Mouse (Mus musculus): Measurements from ENCODE around the gene Sf3a1. TPM values are rescaled to one million over a fixed set of nuclear protein-coding genes. Genes with fewer than 3 reads are reported as not detected.

The Sf3a1 gene
- polyA plus RNA-seq, 1 experiment from 2014 or later = 44.8 TPM

- peaks cover 19% of the 10 kb centered on the region for H3K36me3 ChIP-seq
- H3K9ac ChIP-seq = no peak overlapping the region
- no peak overlapping the region for H3K4me2 ChIP-seq
- no peak for ATAC-seq (ENCODE audit: borderline replicate concordance, extremely low read depth, low FRiP score, low TSS enrichment)
- no peaks in the 10 kb centered on the region for H3K27me3 ChIP-seq
- H3K9me3 ChIP-seq = no peaks in the 10 kb centered on the region
- H3K27ac ChIP-seq = no peak overlapping the region
- H3K4me1 ChIP-seq = peaks cover 12% of the 10 kb centered on the region; the same call in 1 of the 2 replicates
- H3K4me3 ChIP-seq = no peak overlapping the region
- WGBS = 85% methylated on average over 7 of the region's 7 CpGs
These were observed 45.8 kb downstream of the Sf3a1 start for GRCm38 (mm10) chr11:4205951-4206350.

GRCm38 (mm10) chr11:4206563-4206962, 46.4 kb downstream of the Sf3a1 start:
- no peak overlapping the region for H3K9ac ChIP-seq
- H3K4me1 ChIP-seq = peaks cover 12% of the 10 kb centered on the region; the same call in 1 of the 2 replicates
- H3K4me3 ChIP-seq = no peak overlapping the region
- H3K9me3 ChIP-seq = no peaks in the 10 kb centered on the region
- WGBS = 55% methylated on average over 6 of the region's 6 CpGs
- H3K36me3 ChIP-seq = peaks cover 20% of the 10 kb centered on the region
- no peak overlapping the region for H3K4me2 ChIP-seq
- no peak for ATAC-seq (ENCODE audit: borderline replicate concordance, extremely low read depth, low FRiP score, low TSS enrichment)
- no peaks in the 10 kb centered on the region for H3K27me3 ChIP-seq
- no peak overlapping the region for H3K27ac ChIP-seq

- Histone ChIP-seq H3K4me2 (no peak overlapping the region), H3K27ac (no peak overlapping the region), H3K36me3 (peaks cover 25% of the 10 kb centered on the region), H3K4me1 (0 out of 2 replicates have a peak, but pooled peaks cover 5% of the 10 kb centered on the region), H3K9me3 (no peaks in the 10 kb centered on the region), H3K27me3 (no peaks in the 10 kb centered on the region), H3K9ac (no peak overlapping the region), H3K4me3 (no peak overlapping the region)
- WGBS = 89% methylated on average over 9 of the region's 9 CpGs
- no peak for ATAC-seq (ENCODE audit: borderline replicate concordance, extremely low read depth, low FRiP score, low TSS enrichment)
These were observed 47.5 kb downstream of the Sf3a1 start for GRCm38 (mm10) chr11:4207655-4208054.

GRCm38 (mm10) chr11:4209556-4209955, 49.4 kb downstream of the Sf3a1 start:
- H3K4me2 ChIP-seq = no peak overlapping the region

GRCm38 (mm10) chr11:4210786-4211185, 50.6 kb downstream of the Sf3a1 start:
- peaks cover 44% of the 10 kb centered on the region for H3K36me3 ChIP-seq
- 36% methylated on average over 1 of the region's 1 CpGs for WGBS
- no peak overlapping the region for H3K4me2 ChIP-seq
- no peaks in the 10 kb centered on the region for H3K4me1 ChIP-seq
- H3K27me3 ChIP-seq = no peaks in the 10 kb centered on the region
- no peak for ATAC-seq (ENCODE audit: borderline replicate concordance, extremely low read depth, low FRiP score, low TSS enrichment)
- H3K27ac ChIP-seq = no peak overlapping the region
- H3K9me3 ChIP-seq = no peaks in the 10 kb centered on the region
- no peak overlapping the region for H3K4me3 ChIP-seq
- no peak overlapping the region for H3K9ac ChIP-seq

More at GRCm38 (mm10) chr11:4209556-4209955, 49.4 kb downstream of the Sf3a1 start:
- Histone ChIP-seq H3K4me1 (no peaks in the 10 kb centered on the region), H3K27ac (no peak overlapping the region), H3K9ac (no peak overlapping the region), H3K4me3 (no peak overlapping the region), H3K9me3 (no peaks in the 10 kb centered on the region), H3K27me3 (no peaks in the 10 kb centered on the region), H3K36me3 (peaks cover 39% of the 10 kb centered on the region)
- 71% methylated on average over 5 of the region's 5 CpGs for WGBS
- ATAC-seq (ENCODE audit: borderline replicate concordance, extremely low read depth, low FRiP score, low TSS enrichment) = no peak

- H3K4me3 ChIP-seq = no peak overlapping the region
- H3K9me3 ChIP-seq = no peaks in the 10 kb centered on the region
- H3K4me2 ChIP-seq = no peak overlapping the region
- no peak overlapping the region for H3K27ac ChIP-seq
- H3K9ac ChIP-seq = no peak overlapping the region
- peaks cover 8% of the 10 kb centered on the region; the same call in 1 of the 2 replicates for H3K4me1 ChIP-seq
- no peak for ATAC-seq (ENCODE audit: borderline replicate concordance, extremely low read depth, low FRiP score, low TSS enrichment)
- no peaks in the 10 kb centered on the region for H3K27me3 ChIP-seq
- H3K36me3 ChIP-seq = peaks cover 37% of the 10 kb centered on the region
- WGBS = 92% methylated on average over 10 of the region's 10 CpGs
These were observed 53.0 kb downstream of the Sf3a1 start for GRCm38 (mm10) chr11:4213107-4213506.

GRCm38 (mm10) chr11:4214572-4214971, 54.4 kb downstream of the Sf3a1 start:
- Histone ChIP-seq H3K27me3 (peaks cover 7% of the 10 kb centered on the region; the same call in 1 of the 2 replicates), H3K4me1 (peaks cover 21% of the 10 kb centered on the region), H3K9me3 (no peaks in the 10 kb centered on the region), H3K9ac (no peak overlapping the region), H3K27ac (no peak overlapping the region), H3K4me2 (no peak overlapping the region), H3K4me3 (no peak overlapping the region), H3K36me3 (peaks cover 31% of the 10 kb centered on the region)
- no peak for ATAC-seq (ENCODE audit: borderline replicate concordance, extremely low read depth, low FRiP score, low TSS enrichment)
- 93% methylated on average over 14 of the region's 14 CpGs for WGBS

GRCm38 (mm10) chr11:4215061-4215460, 54.9 kb downstream of the Sf3a1 start:
- 75% methylated on average over 10 of the region's 10 CpGs for WGBS
- Histone ChIP-seq H3K4me3 (no peak overlapping the region), H3K27me3 (peaks cover 10% of the 10 kb centered on the region; the same call in 1 of the 2 replicates), H3K4me1 (peaks cover 21% of the 10 kb centered on the region), H3K27ac (no peak overlapping the region), H3K36me3 (peaks cover 31% of the 10 kb centered on the region), H3K9ac (no peak overlapping the region), H3K4me2 (no peak overlapping the region), H3K9me3 (no peaks in the 10 kb centered on the region)
- ATAC-seq (ENCODE audit: borderline replicate concordance, extremely low read depth, low FRiP score, low TSS enrichment) = no peak

- Histone ChIP-seq H3K4me2 (no peak overlapping the region), H3K36me3 (peaks cover 25% of the 10 kb centered on the region), H3K27ac (peak overlapping the region; percentile 37), H3K4me3 (no peak overlapping the region), H3K9me3 (no peaks in the 10 kb centered on the region), H3K27me3 (peaks cover 10% of the 10 kb centered on the region; the same call in 1 of the 2 replicates), H3K4me1 (peaks cover 21% of the 10 kb centered on the region), H3K9ac (no peak overlapping the region)
- ATAC-seq (ENCODE audit: borderline replicate concordance, extremely low read depth, low FRiP score, low TSS enrichment) = no peak
- WGBS = 71% methylated on average over 9 of the region's 9 CpGs
These were observed 56.3 kb downstream of the Sf3a1 start for GRCm38 (mm10) chr11:4216248-4217000.

GRCm38 (mm10) chr11:4217914-4218629, 57.9 kb downstream of the Sf3a1 start, which contains the start of gene Castor1:
Gene Castor1, plus strand, starts transcription at chr11:4218225.
- Histone ChIP-seq H3K4me3 (peak within 1 kb of the TSS; percentile 48), H3K9me3 (no peaks in the 10 kb centered on the region), H3K9ac (peak within 1 kb of the TSS; percentile 52), H3K4me1 (peaks cover 21% of the 10 kb centered on the region), H3K4me2 (peak within 1 kb of the TSS; percentile 94), H3K27me3 (peaks cover 10% of the 10 kb centered on the region; the same call in 1 of the 2 replicates), H3K27ac (peak within 1 kb of the TSS; percentile 37; the same call in 1 of the 2 replicates), H3K36me3 (peaks cover 15% of the 10 kb centered on the region)
- 2% methylated on average over 56 of the region's 56 CpGs for WGBS
- ATAC-seq (ENCODE audit: borderline replicate concordance, extremely low read depth, low FRiP score, low TSS enrichment) = peak; percentile 85

- Histone ChIP-seq H3K4me1 (peaks cover 21% of the 10 kb centered on the region), H3K9me3 (no peaks in the 10 kb centered on the region), H3K4me2 (peak overlapping the region; percentile 94), H3K27ac (no peak overlapping the region), H3K9ac (peak overlapping the region; percentile 52), H3K4me3 (peak overlapping the region; percentile 48), H3K27me3 (peaks cover 10% of the 10 kb centered on the region; the same call in 1 of the 2 replicates), H3K36me3 (peaks cover 9% of the 10 kb centered on the region)
- no peak for ATAC-seq (ENCODE audit: borderline replicate concordance, extremely low read depth, low FRiP score, low TSS enrichment)
- WGBS = 8% methylated on average over 6 of the region's 6 CpGs
These were observed 58.5 kb downstream of the Sf3a1 start for GRCm38 (mm10) chr11:4218637-4219036.

All from lung, embryonic 15.5 days (tissue).